Mouse (Mus musculus) brain, embryonic 14.5 days (tissue): ENCODE measurements around the gene Robo1.

ENCODE experiments used
- CTCF ChIP-seq: fragments of 200-500 bp; IDR thresholded peaks from 2 replicates; pipeline ENCODE4 v1.5.1; 2012; ENCODE audit warnings: inconsistent platforms, mild to moderate bottlenecking, moderate library complexity, borderline replicate concordance; ENCODE audit not compliant: insufficient read depth, insufficient read length; ENCODE audit errors: extremely low read depth
- POLR2A ChIP-seq: fragments of 200-500 bp; IDR thresholded peaks from 2 replicates; pipeline ENCODE4 v1.6.1; 2012; ENCODE audit warnings: mild to moderate bottlenecking, inconsistent platforms, borderline replicate concordance; ENCODE audit not compliant: poor library complexity, insufficient read depth, insufficient read length, severe bottlenecking; ENCODE audit errors: extremely low read depth

- no peak for TF ChIP-seq CTCF
- TF ChIP-seq POLR2A = no peak
Measured at GRCm38 (mm10) chr16:72553713-72554112, 245.6 kb downstream of the Robo1 start.
